Mouse (Mus musculus) thymus, adult 18-20 months (tissue): ENCODE results near the gene Lats1.

Source experiments
- DNase-seq, 2 experiments: peaks; one replicate each; pipeline ENCODE4 v3.0.0; 2022; ENCODE audit warnings: mixed read lengths in 2 of 2

Gene Lats1

GRCm38 (mm10) chr10:7680731-7681301, at the start of gene Lats1, which contains the start of gene Pcmt1:
TSS of gene Lats1 (plus strand) at chr10:7681214.
TSS of gene Pcmt1 (minus strand) at chr10:7681136.
- peak; percentile 77 to 78 for DNase-seq

GRCm38 (mm10) chr10:7640366-7640765, 40.6 kb upstream of the Lats1 start:
- DNase-seq: no peak

- DNase-seq: no peak
Observed at GRCm38 (mm10) chr10:7645911-7646310, 35.1 kb upstream of the Lats1 start.

GRCm38 (mm10) chr10:7649059-7649458, 32.0 kb upstream of the Lats1 start:
- no peak for DNase-seq

- DNase-seq: no peak
Observed at GRCm38 (mm10) chr10:7651057-7651456, 30.0 kb upstream of the Lats1 start.

GRCm38 (mm10) chr10:7662471-7663141, 18.4 kb upstream of the Lats1 start:
- peak; percentile 56 to 58 for DNase-seq

GRCm38 (mm10) chr10:7663159-7664026, 17.6 kb upstream of the Lats1 start:
- peak; percentile 81 for DNase-seq

GRCm38 (mm10) chr10:7664027-7664526, 16.9 kb upstream of the Lats1 start:
- no peak for DNase-seq

GRCm38 (mm10) chr10:7664889-7665288, 16.1 kb upstream of the Lats1 start:
- no peak for DNase-seq

GRCm38 (mm10) chr10:7667342-7667802, 13.6 kb upstream of the Lats1 start, which contains the start of gene Nup43:
TSS of gene Nup43 (plus strand) at chr10:7667503.
- DNase-seq: peak; percentile 76 to 84

GRCm38 (mm10) chr10:7673673-7674072, 7.3 kb upstream of the Lats1 start:
- DNase-seq: no peak

- DNase-seq: peak; percentile 38 to 59
Observed at GRCm38 (mm10) chr10:7681343-7682025, 470 bp downstream of the Lats1 start.

GRCm38 (mm10) chr10:7682249-7682648, 1.2 kb downstream of the Lats1 start:
- DNase-seq: no peak

- no peak for DNase-seq
Observed at GRCm38 (mm10) chr10:7686902-7687301, 5.9 kb downstream of the Lats1 start.

GRCm38 (mm10) chr10:7695286-7695685, 14.3 kb downstream of the Lats1 start:
- DNase-seq: no peak

GRCm38 (mm10) chr10:7700120-7700519, 19.1 kb downstream of the Lats1 start:
- no peak for DNase-seq

GRCm38 (mm10) chr10:7702586-7702985, 21.6 kb downstream of the Lats1 start:
- DNase-seq: no peak

- no peak for DNase-seq
Observed at GRCm38 (mm10) chr10:7710121-7710520, 29.1 kb downstream of the Lats1 start.

GRCm38 (mm10) chr10:7712506-7712905, 31.5 kb downstream of the Lats1 start:
- DNase-seq: no peak

- DNase-seq: no peak
Observed at GRCm38 (mm10) chr10:7715056-7715455, 34.0 kb downstream of the Lats1 start.

GRCm38 (mm10) chr10:7725751-7726500, 44.9 kb downstream of the Lats1 start, which contains the start of gene Katna1:
TSS of gene Katna1 (plus strand) at chr10:7726000.
- DNase-seq: peak; percentile 87 to 90

- no peak for DNase-seq
Observed at GRCm38 (mm10) chr10:7726501-7726812, 45.4 kb downstream of the Lats1 start.
